Mouse (Mus musculus) central nervous system, embryonic 14 days (tissue): ENCODE measurements around the gene Vmn1r34. TPM values are rescaled to one million over a fixed set of nuclear protein-coding genes. Genes with fewer than 3 reads are reported as not detected.

Source experiments
- polyA plus RNA-seq: library from polyadenylated mRNA; depleted of rRNA; stranded (reverse); fragments of >200 nt; gene quantifications from 2 replicates; pipeline ENCODE4 v1.2.3, GENCODE M21; 2012; rRNA removed

Gene Vmn1r34
- not detected in 2 replicates for polyA plus RNA-seq

GRCm38 (mm10) chr6:66643779-66644178 lies at the start of gene Vmn1r34:
Gene Vmn1r34 (minus strand): TSS chr6:66643879.

DNA sequence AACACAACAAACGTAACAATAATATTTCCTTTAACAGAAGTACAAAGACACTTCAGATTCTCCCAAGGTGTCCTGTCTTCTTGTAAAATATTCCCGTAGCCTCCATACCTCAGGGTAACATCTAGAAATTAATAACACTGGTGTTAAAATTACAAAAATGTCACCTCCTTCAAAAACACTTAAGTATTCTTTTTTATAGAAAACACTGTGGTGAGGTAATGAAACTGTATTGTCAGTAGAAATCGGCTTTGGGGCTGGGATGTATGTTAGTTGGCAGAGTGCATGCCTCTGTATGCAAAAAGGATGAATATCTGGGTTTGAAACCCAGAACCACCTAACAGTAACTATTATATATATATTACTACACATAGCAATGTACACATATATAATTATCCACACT lies 42.1 kb upstream of the Vmn1r34 start, which contains the start of gene Vmn1r35:
Vmn1r35 (minus strand) TSS at position 101 of the 400 bp plus-strand sequence.

DNA sequence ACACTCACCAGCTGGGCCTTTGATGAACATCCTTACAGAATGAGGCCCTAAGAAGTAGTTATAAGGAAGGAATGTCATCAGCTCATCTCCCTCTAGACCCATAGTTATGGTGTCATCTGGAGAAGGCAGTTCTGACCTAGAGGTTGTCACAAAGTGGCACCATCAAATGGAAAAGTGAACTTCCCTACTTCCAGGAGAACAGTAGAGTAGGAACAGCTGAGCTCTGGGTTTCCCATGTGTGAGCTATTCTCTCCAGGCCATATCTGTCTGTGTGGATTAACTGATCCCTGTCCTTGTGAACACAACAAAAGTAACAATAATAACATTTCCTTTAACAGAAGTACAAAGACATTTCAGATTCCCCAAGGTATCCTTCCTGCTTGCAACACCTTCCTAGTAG lies 25.5 kb downstream of the Vmn1r34 start, which contains the start of gene Vmn1r33:
Vmn1r33 (minus strand) TSS at position 101 of the 400 bp plus-strand sequence.

Other genes starting within 250 kb of the Vmn1r34 start
- 35.9 and 44.4 TPM in 2 replicates for gene Mad2l1, start 108.5 kb downstream of the Vmn1r34 start, polyA plus RNA-seq
- gene Vmn1r32, start 83.8 kb downstream of the Vmn1r34 start, polyA plus RNA-seq = not detected in 2 replicates
- not detected in 2 replicates for gene Vmn1r33, start 25.6 kb downstream of the Vmn1r34 start, polyA plus RNA-seq
- gene Vmn1r35, start 42.0 kb upstream of the Vmn1r34 start, polyA plus RNA-seq = not detected in 2 replicates
- gene Vmn1r36, start 75.3 kb upstream of the Vmn1r34 start, polyA plus RNA-seq = not detected in 2 replicates
- not detected in 2 replicates for gene Vmn1r37, start 85.5 kb upstream of the Vmn1r34 start, polyA plus RNA-seq
- gene Vmn1r38, start 138.7 kb upstream of the Vmn1r34 start, polyA plus RNA-seq = not detected in 2 replicates
- not detected in 2 replicates for gene Vmn1r39, start 166.7 kb upstream of the Vmn1r34 start, polyA plus RNA-seq